Mouse (Mus musculus): ENCODE data around the gene Mdc1.

Gene Mdc1

DNA sequence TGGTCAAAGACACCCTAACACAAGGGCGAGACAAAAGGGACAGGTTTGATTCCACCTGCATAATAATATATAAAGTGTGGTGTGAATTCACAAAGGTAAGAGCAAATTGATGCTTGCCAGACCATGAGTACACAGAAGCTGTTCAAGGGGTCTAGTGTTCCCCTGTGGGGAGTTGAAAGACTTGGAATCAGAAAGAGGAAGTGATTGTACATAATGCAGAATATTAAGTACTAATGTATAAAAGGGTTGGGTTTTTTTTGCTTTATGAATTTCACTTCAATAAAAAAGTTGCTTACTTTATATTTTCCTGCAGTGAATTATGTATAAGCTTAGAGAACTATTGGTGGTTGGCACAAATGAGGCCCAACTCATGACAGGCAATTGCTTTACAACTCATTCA, 18.1 kb downstream of the Mdc1 start:
- DNase-seq, result no peak

DNA sequence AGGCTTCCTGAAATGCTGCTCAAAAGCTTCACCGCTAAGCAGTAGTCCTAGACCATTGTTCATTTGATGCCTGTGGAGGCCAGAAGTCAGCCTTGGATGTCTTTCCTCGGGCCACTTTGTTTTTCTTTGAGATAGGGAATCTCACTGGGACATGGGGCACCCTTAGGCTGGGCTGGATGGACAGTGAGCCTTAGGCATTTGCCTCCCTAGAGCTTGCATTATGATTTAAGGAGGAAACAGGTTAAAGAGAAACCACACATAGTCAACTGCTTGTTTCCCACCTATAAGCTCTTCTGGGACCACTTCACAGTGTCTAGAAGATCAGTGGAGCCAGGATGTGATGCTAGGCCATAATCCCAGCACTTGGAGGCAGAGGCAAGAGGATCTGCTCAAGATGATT, 18.5 kb downstream of the Mdc1 start:
- no peak for DNase-seq

DNA sequence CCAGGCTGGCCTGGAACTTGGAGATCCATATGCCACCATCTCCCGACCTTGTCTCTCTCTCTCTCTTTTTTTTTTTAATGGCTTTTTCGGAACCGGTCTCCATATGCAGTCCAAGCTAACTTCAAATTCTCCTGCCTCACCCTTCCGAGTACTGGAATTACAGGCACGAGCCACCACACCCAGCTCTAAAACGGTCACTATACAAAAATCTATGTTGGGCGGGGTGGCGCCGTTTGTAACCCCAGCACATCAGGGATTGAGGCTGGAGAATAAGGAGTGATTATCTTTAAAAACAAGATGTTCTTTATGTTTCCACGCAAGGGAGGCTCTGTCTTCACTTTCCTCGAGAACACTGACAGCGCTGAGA, 19.5 kb downstream of the Mdc1 start:
- DNase-seq, result no peak

DNA sequence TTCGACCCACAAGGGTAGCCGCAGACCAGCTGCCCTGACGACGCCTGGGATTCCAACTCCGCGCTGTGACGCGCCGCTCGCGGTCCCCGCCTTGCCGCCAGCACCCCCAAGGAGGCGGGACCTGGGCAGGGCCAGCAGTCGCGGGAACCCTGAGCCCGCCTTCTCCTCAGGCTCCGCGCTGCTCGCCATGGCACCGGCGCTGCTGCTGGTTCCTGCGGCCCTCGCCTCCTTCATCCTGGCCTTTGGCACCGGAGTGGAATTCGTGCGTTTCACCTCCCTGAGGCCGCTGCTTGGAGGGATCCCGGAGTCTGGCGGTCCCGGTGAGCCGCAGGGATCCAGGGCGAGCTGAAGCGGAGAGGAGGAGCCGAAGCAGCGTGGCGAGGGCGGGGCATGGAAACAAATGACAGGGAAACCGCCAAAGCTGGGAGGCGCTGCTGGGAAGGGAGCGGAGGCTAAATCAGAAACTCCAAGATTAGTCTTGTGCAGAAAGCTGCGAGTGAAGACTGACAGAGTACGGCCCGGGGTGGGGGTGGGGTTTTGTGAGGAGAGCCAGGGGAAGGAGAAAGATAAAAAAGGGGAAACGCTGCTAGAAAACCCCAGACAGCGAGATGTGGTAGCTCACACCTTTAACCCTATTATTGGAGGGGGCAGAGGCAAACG, 20.0 kb downstream of the Mdc1 start, which contains the start of gene Nrm:
Gene Nrm (plus strand): TSS at position 121 of the 660 bp plus-strand sequence.
- peak; percentile 87 for DNase-seq

DNA sequence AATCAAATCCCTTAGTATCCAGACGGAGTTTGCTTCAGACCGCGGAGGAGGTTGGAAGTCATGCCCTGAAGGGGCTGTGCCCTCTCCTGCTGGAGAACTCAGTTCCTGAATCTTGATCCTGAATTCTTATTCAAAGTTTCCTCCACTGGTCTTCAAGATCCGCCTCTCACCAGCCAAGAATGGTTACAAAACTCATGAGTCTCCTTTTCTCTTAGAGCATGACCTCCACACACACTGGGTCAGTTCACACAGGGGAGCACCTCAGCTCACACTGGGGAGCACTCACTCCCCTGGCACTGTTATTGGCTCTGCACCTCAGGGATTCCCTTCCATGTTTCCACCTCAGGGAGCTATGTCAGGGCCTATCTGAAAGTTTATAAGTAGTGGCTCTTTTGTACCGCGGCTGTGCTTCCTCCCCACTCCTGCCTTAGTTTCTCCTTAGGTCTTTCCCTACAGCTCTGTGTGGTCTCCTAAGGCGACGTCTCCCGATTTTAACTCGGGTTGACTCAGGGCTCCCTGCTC, 23.6 kb downstream of the Mdc1 start:
- DNase-seq, result no peak

DNA sequence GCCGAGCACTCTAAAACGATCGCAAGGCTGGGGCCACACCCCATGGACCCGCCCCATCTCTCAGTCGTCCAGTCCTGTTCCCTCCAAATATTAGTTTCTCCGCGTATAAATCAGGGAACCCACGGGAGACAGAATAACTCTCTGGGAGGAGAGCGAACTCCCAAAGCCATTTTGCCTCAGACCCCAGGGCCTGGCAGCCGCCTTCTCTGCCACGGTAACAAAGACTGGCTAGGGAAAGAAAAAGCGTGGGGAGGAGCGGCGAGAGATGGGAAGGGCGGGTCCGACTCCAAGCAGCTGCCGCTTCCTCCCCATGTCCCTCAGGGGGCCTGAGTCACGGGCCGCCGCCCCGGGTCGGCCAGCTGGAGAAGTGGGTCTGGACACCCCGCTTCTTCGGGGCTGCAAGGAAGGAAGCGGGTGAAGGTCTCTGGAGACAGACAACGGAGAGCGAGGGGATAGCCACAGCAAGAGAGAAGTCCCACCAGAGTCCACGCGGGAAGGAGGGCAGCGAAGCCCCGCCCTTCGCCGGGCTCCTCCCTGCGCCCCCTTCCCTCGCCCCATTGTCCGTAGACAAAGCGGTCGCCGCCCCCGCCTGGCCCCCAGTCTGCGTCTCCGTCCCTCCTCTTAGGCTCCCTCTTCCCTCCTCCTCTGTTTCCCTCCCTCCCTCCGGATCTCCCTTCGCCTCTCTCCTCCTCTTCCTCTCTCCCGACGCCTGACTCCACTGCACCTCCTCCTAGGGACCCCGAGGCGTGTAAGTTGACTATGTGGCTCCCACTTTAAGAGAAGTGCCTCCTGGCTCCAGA, 24.4 kb downstream of the Mdc1 start, which contains the start of gene Ppp1r18:
Gene Ppp1r18 (plus strand): TSS at position 113 of the 800 bp plus-strand sequence.
- no peak for DNase-seq

DNA sequence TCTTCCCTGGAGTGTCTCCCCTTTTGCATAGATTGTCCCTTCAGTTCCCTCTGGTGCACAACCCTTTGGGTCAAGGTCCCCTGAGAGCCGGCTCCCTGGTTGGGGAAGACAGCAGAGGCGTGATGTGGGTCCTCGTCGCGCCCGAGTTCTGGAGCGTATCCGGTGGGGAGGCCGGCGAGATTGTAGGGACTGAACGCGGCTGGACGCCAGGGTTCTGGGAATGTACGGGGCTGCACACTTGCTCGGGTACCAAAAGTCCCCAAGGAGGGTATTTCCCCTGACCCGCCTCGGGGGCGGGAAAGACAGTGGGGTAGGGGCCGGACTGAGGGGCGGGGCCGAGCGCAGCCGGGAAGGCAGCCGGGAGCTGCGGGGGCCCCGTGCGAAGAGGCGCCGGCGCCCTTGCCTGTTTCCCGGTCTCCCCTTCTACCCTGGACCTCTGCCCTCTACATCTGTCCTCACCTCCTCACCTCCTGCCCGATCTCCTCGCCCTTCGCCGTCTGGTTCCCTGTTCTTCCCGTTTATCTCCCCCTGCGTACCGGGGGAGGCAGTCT, 25.0 kb downstream of the Mdc1 start:
- no peak for DNase-seq

DNA sequence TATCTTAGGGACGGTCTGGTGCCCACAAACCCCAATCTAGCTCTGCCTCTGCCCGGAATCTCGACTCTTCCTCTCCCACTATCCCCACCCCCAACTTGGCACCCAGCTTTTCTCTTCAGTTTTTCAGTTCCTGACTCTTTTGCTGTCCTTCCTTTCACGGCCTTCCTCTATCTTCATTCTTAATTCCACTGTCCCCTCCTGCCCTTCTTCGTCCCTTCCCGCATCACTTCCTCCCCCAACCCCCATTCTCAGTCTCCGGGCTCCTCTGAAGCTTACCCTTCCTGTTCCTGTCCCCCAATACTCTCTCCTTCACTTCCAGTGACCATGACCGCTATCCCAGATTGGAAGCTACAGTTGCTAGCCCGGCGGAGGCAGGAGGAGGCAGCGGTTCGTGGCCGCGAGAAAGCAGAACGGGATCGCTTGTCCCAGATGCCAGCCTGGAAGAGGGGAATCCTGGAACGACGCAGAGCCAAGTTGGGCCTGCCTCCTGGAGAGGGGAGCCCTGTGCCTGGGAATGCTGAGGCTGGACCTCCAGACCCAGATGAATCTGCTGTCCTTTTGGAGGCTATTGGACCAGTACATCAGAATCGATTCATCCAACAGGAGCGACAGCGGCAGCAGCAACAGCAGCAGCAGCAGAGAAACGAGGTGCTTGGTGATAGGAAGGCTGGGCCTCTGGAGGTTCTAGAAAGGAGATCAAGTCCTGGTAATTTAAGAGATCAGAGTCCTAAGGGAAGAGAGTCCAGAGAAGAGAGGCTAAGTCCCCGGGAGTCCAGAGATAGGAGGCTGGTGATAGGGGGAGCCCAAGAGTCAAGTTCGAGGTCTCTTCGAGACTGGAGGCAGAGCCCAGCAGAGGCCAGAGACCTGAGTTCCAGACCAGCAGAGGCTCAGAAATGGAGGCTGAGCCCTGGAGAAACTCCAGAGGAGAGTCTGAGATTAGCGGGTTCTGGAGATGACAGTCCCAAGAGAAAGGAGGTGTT, 25.9 kb downstream of the Mdc1 start:
- no peak for DNase-seq

DNA sequence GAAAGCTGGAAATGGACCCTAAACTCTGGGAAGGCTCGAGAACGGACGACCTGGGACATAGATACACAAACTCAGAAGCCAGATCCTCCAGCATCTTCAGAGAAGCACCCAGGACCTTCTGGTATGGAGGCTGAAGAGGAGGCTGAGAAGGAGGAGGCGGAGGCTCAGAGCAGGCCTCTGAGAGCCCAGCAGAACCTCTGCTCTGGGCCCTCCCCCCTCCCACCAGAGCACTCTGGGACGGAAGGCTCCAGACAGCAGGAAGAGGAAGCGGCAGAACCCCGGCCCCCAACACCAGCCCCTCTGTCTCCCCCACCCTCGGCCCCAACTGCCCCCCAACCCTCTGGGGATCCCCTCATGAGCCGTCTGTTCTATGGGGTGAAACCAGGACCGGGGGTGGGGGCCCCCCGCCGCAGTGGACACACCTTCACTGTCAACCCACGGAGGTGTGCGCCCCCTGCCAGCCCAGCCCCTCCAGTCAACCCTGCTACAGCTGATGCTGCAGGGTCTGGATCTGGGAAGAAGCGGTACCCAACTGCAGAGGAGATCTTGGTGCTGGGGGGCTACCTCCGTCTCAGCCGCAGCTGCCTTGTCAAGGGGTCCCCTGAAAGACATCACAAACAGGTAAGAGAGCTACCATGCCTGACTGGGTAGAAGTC, 27.0 kb downstream of the Mdc1 start:
- no peak for DNase-seq

DNA sequence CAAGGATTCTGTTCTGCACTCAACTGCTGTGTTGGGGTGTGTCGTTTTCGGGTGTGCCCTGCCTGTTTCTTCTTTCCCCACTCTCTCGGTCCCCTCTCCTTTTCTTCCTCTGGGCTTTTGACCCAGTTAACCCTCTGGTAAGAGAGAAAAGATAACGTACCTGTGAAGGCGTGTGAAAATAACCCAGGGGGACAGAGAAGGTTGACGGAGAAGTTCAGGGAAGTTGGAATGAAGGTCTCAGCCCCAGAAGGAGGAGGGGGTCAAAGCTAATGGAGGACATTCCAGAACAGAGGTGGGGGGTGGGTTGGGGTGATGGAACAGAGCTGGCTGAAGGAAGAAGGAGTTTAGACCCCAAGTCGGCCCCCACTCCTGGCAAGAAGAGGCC, 27.6 kb downstream of the Mdc1 start:
- DNase-seq, result no peak

DNA sequence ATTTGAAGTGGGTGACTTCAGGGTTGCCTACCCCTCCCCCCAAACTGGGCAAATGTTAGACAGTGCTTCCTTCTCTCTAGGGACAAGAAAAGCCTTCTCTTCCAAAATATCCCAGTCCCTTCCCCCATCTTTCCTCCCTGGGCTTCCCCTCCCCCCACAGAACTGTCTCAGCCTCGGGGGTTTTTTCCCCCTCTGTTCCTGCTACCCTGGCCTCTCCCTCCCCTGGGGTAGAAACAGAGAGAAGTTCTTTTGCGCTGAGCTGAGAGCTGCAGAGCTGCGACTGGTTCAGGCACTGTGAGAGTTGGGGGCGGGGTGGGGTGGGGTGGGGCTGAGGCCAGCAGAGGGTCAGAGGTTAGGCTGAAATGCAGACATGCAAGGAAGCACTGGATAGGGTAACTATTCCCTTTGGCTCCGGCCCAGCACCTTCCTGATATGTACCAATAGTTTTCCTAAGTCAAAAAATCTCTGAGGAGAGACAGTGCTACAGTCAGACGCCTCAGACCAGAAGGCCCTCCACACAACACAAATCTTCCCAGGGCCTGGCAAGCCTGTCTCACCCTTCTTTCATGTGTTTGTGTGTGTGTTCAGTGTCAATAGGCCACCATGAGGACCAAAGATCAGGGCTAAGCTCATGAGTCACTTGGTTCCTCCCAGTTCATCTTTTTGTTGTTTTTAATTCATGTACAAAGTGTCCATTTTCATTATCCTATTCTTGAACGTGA, 28.2 kb downstream of the Mdc1 start:
- no peak for DNase-seq

DNA sequence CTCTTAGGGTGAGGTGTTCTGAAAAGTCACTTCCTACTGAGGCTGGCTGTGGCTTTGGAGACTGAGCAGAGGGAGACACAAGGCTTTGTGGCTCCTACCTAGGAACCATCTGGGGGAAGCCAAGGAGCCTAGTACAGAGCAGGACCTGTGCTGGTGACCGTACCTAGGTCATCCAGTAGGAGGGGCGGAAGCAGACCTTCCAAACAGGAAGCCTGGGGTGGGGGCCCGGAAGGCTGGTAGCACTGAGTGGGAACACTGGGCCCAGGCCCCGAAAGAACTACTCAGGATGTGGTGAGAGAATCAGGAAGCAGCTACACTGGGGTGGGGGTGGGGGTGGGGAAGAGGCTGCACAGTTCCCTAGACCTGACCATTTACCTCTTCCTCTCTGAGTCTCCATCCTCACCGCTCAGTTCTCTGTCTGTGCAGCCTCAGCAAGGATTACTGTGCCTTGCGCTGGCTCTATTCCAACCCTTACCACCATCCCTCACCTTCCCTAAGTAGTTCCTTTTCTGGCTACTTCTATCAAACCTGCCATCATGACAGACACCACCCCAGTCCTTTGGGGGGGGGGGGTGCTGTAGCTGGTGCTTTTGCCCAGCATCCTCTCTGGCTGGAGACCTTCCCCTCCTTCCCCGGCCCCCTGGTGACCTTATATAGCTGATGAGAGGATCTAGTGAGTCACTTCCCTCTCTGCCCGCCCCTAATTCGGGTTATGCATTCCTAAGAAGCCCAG, 29.0 kb downstream of the Mdc1 start:
- DNase-seq, result no peak

DNA sequence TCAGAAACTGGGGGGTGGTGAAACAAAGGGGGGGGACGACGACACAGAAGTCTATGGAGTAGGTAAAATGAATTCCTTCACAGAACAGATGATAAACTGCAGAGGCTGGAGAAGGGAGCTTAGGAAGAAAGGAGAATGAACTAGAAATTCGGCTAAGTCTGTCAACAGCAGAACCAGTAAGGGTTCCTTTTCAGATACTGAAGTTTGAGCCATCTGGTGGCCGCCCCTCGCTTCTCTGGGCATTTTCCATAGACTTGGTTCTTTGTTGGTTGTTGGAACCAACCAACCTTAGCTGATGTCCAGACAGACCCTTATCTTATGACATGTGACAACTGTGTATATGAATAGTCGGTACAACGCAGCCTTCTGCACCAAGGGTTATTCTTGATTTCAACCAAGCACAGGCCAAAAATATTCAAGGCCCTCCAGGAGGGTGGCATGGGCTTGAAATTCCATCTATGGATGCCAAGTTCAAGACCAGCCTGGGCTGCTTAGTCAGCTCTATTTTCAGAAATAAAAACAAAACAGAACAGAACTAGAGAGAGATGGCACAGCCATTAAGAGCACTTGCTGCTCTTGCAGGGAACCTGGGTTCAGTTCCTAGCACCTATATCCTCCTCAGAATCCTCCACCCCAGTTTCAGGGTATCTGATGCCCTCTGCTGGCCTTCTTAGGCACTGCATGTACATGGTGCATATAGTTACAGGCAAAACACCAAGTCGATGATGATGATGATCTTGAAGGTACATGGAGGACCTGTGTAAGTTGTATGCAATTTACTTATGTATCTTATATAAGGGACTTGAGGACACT, 29.8 kb downstream of the Mdc1 start:
- DNase-seq, result no peak

DNA sequence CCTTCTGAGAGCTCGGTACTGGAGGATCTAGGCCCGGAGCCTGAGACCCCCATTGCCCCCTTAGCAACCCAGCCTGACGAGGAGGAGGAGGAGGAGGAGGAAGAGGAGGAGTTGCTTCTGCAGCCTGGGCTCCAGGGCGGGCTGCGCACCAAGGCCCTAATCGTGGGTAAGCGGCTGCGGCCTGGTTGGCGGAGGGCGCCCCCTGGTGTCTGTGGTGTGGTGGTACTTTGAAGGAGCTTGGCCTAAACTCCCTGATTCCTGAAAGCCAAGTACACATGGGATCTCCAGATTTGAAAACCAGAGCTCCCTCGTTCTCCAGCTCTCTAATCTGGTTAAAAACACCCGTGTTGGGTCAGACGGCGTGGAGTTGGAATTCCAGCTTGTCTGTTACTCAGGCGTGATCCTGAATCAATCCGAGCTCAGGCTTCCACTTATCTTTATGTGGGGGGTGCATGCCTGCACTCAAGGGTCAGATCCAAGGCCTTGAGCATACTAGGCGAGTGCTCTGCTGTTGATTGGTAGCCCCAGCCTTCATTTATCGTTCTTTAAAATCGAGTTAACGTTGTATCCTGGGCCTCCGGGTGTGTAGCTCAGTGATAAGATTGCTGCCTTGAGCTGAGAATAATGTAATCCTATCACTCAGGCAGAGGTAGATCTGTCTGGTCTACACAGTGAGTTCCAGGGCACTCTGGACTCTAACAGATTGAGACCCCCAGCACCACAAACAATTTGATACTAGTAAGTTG, 32.6 kb downstream of the Mdc1 start:
- DNase-seq, result peak; percentile 83

DNA sequence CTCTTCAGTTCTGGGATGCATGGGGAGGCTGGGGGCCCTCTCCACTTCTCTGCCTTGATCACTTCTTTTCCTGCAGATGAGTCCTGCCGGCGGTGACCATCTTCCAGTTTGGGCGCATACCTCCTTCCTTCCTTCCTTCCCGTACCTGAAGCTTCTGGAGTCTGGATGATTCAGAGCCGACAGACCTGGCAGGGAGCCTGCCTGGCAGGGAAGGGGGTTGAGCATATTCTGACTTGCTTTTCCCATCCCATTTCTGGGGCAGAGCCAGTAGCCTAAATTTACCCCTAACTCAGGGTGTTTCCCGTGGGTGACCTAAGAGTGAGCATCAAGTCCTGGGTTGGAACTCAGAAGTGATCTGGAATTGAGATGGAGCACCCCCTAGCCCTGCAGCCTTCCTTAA, 33.4 kb downstream of the Mdc1 start:
- no peak for DNase-seq

DNA sequence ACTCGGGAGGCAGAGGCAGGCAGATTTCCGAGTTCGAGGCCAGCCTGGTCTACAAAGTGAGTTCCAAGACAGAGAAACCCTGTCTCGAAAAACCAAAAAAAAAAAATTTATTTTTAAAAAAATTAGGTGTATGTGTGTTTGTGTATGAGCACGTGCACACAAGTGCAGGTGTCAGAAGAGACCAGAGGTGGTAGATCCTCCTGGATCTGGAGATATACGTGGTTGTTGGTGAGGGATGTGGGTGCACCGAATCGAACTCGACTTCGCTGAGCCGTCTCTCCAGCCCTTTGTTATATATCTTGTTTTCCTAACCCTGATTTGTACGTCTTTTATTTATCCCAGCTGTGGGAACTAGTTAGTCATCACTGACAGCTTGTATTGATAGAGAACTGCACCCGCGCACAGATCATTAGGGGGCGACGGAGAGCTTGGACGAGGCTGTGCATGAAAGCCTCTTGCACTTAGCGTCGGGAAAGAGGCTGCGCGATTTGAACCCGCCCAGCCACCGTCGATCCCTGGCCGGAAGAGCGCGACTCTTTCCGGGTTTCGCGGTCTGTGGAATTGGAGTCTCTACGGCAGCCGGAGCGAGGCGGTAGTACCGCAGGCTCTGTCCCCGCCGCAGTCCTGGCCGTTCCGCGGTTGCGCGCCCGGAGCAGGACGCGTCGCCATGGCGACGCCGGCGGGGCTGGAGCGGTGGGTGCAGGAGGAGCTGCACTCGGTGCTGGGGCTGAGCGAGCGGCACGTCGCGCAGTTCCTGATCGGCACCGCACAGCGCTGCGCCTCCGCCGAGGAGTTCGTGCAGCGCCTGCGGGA, 38.1 kb downstream of the Mdc1 start, which contains the start of gene Dhx16:
Gene Dhx16 (plus strand): TSS at position 575 of the 813 bp plus-strand sequence.
- peak; percentile 94 for DNase-seq

DNA sequence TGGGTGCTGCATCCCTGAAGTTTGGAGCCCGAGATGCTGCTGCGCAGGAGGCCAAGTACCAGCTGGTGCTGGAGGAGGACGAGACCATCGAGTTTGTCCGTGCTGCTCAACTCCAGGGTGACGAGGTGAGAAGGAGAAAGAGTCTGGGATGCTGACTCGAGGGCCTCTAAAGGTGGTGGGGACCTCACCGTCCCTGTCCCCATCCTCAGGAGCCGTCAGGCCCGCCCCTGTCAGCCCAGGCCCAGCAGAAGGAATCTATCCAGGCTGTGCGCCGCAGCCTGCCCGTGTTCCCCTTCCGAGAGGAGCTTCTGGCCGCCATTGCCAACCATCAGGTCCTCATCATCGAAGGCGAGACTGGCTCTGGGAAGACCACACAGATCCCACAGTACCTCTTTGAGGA, 41.6 kb downstream of the Mdc1 start:
- no peak for DNase-seq

DNA sequence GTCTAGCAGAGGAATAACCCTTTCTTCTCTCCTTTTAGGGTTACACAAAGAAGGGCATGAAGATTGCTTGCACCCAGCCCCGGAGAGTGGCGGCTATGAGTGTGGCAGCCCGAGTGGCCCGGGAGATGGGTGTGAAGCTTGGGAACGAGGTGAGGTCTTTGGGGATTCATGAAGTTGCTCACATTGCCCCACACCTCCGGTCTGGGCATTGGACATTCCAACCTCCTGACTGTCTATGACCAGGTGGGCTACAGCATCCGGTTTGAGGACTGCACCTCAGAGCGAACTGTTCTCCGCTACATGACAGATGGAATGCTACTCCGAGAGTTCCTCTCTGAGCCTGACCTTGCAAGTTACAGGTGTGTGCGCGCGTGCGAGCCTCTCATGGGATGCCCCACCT, 42.5 kb downstream of the Mdc1 start:
- no peak for DNase-seq
